Mouse (Mus musculus): ENCODE results near the gene Wnt5b. TPM values are rescaled to one million over a fixed set of nuclear protein-coding genes. Genes with fewer than 3 reads are reported as not detected.
A peak's percentile ranks its signal among the peaks of the same experiment; 100 is the strongest.
"Not testable (repeated sequence)": the region's sequence is repeated elsewhere in the genome, so short reads cannot be mapped to it uniquely, and the experiment has no call there.

Wnt5b gene
- total RNA-seq, 2 experiments from 2014 or later: 1.7 to 2.2 TPM

DNA sequence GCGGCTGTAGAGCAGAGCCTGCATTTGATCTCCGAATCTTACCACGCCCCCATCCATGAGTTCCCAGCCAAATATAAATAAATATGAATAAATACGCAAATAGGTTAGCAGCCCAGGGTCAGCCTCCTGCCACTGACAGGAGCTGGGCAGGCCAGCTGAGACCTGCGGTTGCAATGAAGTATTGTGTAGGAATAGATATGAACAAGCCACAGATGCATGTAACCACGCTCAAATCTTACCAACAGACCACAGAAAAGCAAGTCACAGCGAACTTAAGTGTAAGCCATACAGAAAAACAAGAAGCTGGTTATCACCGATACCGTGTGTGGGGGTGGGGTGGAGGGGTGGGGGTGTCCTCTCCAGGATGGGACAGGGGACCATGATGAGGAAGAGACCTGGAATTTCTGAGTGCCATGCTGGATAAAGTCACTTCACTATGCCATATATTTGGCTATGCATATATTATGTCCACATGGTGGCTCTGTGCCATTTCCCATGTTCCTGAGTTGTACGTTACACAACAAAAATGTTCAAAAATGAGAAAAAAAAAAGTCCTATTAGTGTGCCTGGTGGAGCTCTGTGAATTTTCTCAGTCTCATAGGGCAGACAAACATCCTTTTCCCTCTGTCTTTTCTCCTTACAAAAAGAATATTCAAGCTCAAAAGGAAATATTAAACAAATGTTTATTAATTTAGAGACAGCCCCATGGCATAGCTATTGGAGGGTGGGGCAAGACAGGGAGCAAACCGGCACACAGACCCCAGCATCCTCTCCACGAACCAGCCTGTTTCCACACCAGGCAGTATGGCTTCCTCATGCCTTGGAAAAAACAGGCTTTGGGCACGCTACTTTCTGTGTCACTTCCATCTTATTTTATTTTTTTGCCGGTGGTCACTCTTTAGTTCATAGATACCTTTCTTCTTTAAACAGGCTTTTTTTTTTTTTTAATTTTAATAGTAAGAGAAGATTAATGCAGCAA is 92.9 kb downstream of the Wnt5b start:
- DNase-seq: no peak

DNA sequence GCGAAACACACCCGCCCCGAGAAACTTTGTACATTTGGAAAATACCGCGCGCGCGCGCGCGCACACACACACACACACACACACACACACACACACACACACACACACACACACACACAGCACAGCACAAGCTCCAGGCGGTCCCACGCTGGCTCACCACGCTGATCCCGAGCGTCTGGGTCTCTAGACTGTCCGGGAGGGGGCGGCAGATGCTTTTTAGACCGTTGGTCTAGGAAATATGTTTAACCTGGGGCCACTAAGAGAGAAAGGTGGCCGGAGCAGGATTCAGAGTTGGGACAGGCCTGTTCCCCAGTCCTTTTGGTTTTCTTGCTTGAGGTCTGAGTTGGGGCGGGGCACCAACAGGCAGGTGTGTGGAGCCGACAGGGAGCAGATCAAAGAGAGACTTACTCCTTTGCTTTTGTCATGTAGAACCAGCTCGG is 95.1 kb downstream of the Wnt5b start:
- DNase-seq: no peak

- no peak for DNase-seq
Observed at GRCm38 (mm10) chr6:119448321-119449059, 95.7 kb downstream of the Wnt5b start.

GRCm38 (mm10) chr6:119445671-119446607 is 98.2 kb downstream of the Wnt5b start:
- DNase-seq: no peak

GRCm38 (mm10) chr6:119443742-119444645 is 100.2 kb downstream of the Wnt5b start:
- peak; percentile 60 to 69 for DNase-seq

- not testable (repeated sequence) for DNase-seq
Observed at GRCm38 (mm10) chr6:119442729-119443128, 101.4 kb downstream of the Wnt5b start.

DNA sequence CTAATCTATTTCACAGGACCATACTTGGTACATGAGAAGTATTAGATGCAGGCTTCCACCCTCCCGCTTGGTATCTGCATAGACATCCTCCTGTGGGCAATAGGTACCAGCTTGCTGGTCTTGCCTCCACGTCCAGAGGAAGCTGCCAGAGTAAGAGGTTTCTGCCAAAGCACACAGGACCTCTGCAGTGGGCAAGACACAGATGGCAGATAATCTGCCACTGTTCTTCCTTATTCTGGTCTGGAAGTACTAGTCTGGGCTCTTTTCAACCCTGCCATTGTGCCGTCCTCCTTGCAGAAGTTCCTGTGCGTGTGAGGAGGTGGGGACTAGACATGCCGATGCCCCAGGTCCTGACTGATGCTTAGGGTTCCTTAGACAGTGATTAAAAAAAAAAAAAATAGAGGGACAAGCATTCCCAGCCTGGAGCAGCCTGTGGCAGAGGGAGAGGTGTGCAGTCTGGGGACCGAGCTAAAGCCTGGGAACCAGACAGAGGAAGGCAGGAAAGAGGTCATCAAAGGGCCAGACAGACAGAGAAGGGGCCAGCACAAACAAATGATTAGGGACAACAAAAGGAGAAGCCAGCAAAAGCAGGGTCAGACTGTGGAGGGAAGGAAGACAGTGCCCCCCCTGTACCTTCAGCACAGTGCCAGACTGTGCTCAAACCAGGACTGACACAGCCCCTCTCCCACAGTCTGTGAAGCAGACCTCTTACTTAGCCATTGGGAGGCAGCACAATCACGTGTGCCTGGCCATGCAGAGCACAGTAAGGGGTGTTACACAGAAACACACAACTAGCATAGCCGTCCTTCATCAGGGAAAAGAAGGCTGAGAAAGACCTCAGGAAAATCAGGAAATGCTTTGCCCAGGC is 106.0 kb downstream of the Wnt5b start:
- no peak for DNase-seq

DNA sequence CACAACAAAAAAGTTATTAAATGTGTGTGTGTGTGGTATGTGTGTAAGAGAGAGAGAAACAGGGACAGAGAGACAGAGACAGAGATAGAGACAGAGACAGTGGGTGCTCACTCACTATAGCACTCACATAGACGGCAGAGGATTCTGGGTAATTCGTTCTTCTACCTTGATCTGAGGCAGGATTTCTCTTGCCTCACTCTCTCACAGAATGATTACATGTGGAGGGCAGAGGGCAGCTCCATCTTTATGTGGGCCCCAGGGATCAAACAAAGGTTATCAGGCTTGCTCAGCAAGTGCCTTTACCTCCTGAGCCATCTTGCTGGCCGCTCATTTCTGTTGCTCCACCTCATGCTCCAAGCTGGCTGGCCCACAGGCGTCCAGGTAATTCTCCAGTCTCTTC is 109.8 kb downstream of the Wnt5b start:
- no peak for DNase-seq

DNA sequence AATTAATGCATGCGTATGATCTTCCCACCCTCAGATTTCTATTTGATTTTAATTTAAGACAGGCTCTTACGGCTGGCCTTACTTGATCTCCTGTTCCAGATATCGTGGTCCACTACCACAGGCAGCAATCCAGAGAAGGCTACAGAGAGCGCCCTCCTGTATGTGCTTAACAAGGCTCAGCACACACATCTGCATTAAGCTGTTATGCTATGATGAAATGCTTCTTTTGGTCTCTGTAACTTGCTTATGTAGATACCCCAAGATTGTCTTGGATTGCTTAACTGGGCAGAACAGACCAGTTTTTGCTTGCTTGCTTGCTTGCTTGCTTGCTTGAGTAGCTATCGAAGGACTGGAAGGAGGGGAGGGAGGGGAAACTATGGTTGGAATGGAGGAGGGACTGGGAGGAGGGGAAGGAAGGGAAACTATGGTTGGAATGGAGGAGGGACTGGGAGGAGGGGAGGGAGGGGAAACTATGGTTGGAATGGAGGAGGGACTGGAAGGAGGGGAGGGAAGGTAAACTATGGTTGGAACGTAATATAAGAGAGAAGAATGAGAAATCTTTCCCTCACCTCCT is 112.3 kb downstream of the Wnt5b start:
- DNase-seq: no peak

DNA sequence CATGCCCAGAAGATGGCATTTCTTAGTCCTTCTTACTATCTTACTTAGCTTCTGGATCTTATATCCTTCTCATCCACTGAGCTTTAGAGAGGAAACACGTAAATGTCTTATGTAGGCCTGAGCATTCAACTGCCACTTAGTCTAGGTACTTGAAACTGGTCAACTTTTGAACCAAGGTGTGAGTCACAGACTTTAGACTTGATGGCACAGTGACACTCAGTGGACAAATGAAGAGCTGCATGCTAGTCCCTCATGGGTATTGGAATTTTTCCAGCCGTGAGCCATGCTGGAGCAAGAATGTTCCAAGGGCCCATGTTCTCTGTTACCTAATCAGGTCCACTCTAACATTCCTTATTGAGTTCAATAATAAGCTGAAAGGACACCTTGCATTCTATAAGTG is 113.6 kb downstream of the Wnt5b start:
- peak in 1 of 2 experiments; percentile 51 for DNase-seq

DNA sequence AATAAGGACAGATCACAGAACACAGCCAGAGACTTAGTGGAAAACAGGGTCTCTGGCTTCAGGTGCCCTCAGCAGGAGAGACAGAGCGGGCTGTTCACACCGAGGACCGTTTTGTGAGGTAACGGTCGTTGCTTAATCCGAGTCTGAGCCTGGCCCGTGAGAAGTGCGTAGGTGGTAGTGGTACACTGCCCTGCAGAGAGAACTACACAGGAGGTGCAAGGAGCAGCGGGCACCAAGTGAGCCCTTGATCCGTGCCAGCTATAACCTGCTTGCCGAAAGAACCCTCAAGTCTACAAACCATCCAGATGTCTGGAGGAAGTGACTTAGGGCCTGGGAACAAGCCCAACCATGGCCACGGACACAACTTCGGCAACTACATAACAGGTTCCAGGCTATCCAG is 114.8 kb downstream of the Wnt5b start:
- no peak for DNase-seq

DNA sequence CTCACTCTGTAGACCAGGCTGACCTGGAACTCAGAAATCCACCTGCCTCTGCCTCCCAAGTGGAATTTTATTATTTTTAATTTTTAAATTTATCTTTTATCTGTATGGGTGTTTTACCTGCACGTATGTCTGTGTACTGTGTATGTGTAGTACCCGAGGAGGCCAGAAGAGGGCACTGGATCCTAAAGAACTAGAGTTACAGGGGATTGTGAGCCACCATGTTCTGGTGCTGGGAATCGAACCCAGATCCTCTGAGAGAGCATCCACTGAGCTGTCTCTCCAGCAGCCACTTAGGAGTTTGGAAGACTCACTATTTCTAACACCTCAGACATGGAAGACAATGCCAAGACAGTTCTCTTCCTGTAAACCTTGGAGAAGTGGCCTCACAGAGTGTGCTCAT is 115.5 kb downstream of the Wnt5b start:
- no peak for DNase-seq

- no peak for DNase-seq
Observed at GRCm38 (mm10) chr6:119421001-119421400, 123.1 kb downstream of the Wnt5b start.

DNA sequence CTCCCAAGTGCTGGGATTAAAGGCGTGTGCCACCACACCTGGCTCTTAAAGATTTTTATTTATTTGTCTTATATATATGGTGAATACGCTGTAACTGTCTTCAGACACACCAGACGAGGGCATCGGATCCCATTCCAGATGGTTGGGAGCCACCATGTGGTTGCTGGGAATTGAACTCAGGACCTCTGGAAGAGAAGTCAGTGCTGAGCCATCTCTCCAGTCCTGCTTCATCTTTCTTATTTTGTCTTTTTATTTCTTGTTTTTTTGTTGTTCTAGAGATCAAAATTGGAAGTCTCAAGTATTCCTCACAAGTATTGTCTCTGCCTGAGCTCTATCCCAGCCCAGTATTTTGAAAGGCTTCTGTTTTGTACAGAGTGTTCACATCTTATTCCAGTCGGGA is 123.8 kb downstream of the Wnt5b start:
- DNase-seq: no peak

GRCm38 (mm10) chr6:119419412-119419811 is 124.7 kb downstream of the Wnt5b start:
- DNase-seq: no peak

DNA sequence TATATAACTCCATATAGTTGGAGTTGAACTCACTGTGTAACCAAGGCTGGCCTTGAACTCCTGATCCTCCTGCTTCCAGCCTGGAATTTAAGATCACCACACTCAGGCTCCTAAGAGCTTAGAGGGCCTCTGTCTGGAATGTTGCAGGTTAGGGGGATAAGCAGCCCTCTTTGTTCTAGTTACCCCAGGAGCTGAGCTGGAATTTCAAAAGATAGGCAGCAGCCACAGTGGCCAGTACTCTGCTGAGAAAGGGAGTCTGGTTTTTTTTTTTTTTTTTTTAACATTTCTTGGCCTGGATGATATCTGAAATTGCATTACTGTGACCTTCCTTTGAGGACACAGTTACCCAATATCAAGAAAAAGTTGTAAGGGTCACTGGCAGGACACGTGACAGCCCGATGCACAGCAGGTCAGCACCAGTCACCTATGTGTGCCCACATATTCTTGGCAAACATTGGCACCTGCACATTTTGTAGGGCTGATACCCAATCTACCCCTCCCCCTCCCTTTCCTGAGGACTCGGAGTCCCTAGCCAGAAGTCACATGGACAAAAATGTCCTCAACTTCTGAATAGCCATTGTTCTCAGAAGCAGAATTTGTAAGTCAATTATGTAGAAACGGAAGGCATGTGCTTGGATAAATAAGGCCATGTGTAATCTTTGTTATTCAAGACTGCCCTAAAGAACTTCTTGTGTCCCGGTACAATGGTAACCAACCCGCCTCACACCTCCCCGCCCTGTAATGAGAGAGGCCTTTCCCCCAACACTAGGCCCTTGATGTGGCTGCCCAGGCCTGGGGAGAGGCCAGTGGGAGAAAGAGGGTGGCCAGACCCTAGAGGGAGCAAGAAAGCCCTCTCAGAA is 125.5 kb downstream of the Wnt5b start:
- DNase-seq: peak; percentile 16 to 23

DNA sequence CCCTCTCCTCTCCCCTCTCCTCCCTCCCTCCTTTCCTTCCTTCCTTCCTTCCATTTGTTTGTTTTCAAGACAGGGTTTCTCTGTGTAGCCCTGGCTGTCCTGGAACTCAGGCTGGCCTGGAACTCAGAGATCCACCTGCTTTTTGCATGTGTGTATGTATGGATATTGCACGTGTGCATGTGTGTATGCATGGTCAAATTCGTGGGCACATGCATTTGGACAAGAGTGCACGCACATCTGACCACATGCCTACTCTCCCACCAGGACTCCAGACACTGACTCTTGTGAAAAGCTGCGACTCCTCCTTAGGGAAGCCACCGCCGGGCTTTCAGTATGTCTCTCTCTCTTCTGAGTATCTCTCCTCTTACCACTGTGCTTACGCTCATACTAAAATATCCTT is 126.3 kb downstream of the Wnt5b start:
- DNase-seq: no peak

DNA sequence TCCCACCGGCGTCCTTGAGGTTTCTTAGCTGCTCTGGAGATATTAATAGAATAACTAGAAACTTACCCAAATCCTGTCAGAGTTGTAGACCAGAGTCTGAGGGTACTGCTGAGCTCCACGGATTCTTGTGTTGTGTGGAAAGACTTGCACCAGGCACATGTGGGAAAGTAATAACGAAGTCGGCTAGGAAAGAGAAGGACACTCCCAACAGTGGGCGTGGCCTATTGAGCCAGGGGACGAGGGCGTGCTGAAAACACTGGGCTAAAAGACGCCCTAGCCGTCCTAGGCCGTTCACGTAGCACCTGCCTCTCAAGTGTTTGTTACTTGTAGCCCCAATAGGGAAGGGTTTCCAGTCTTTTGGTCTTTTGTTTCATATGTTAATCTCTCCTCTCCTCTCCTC is 126.8 kb downstream of the Wnt5b start, which contains the start of gene Adipor2:
Adipor2 (minus strand) TSS at position 351 of the 400 bp plus-strand sequence.
- DNase-seq: peak in 1 of 2 experiments; percentile 27

GRCm38 (mm10) chr6:119416643-119417042 is 127.5 kb downstream of the Wnt5b start:
- no peak for DNase-seq
